Mouse (Mus musculus) splenic B cell, adult 2 months (primary cell): ENCODE measurements at regions not wholly inside any gene's neighbourhood (a gene's known extent, or its start where the extent isn't known, plus 50 kb on each side); places are given as distances from the start of the nearest gene placed in this dataset.

Experiments
- DNase-seq: peaks from one replicate; pipeline ENCODE4 v3.0.0-alpha.2; 2011; ENCODE audit warnings: low read depth, low spot score
- H3K27me3 ChIP-seq: 2 replicates; pipeline ENCODE4 v1.6.1; 2012; ENCODE audit warnings: mild to moderate bottlenecking, low read length, moderate library complexity, mixed read lengths; ENCODE audit not compliant: control insufficient read depth, poor library complexity, insufficient read depth, severe bottlenecking
- H3K36me3 ChIP-seq: 2 replicates; pipeline ENCODE4 v1.6.1; 2012; ENCODE audit warnings: mild to moderate bottlenecking, low read length, moderate library complexity, mixed read lengths; ENCODE audit not compliant: control insufficient read depth, poor library complexity, insufficient read depth, severe bottlenecking

- no peak for DNase-seq
- Histone ChIP-seq H3K36me3 (no peaks in the 10 kb centered on the region), H3K27me3 (no peaks in the 10 kb centered on the region)
Observed at GRCm38 (mm10) chr9:41212943-41213529, 51.5 kb upstream of the Ubash3b start.

DNA sequence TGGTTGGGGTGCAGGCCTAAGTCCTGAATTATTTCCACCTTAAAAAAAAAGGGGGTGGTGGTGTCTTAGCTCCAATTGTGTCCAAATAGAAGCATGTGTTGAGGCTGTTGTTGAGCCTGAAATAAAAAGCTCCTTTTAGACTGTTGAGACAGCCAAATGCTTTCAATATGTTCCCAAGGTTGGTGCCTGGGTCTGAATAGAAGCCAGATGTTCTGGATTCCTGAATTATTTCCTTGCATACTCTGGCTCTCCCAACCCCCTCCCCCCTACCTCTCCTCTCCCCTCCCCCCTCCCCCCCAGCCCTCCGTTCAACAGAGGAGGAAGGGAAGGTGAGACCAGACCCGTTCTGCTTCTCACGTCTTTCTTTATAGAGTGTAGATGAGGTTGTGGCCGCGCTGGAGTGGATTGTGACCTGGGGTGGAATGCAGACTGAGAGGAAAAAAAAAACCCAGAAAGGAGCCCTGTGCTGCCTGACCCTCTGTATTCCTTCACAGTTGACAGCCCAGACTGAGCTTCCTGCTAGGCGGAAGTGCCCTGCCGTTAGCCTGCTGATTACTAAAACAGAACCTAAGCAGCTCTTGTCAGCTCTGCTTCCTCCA lies 50.9 kb upstream of the Ubash3b start:
- peak; percentile 66 for DNase-seq
- no peaks in the 10 kb centered on the region for H3K36me3 ChIP-seq
- H3K27me3 ChIP-seq = no peaks in the 10 kb centered on the region

GRCm38 (mm10) chr9:41211865-41212302 lies 50.4 kb upstream of the Ubash3b start:
- DNase-seq = no peak
- no peaks in the 10 kb centered on the region for H3K36me3 ChIP-seq

More at GRCm38 (mm10) chr9:41211865-41212302, 50.4 kb upstream of the Ubash3b start:
- H3K27me3 ChIP-seq = no peaks in the 10 kb centered on the region
